In the genomic region with DNA sequence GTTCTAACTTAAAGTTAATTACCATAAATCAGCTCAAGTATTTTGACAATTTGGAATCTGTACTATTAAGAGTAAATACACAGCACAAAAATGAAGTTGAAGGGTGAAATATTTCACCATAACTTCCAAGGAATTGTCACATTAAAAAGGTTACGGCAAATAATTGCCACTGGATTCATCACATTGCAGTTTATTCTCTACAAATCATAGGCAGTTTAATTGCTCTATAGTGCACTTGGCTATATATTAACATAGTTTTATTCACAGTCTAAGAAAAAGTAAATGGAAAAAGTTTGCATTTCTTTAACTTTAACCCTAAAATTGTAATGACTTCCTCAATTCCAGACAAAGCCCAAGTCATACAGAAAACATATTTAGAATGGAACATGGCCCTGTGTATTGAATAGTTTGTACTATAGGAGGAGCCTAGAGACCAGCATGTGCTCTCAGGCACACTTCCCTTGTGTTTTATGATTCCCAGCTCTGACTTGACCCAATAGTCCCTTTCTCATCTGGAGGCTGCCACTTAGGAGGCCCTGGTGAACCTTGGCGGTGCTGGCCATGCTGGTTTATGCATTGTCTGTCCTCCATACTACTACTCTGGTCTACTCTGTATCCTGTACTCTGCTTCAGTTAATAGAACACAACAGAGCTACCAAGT, we compare ENCODE assay signal across 23 mouse cellular contexts.
DNase-seq lines count a peak whose midpoint lies in the region; ATAC-seq and TF ChIP-seq lines count a peak whose summit lies in the region.
"Had no signal": no experiment of that assay in that cellular context is flagged by ENCODE, and none has a peak within 500 bp of the region (broad histone marks: within the 10 kb centered on the region; RNA-seq: fewer than 3 reads in every experiment).

No protein-coding gene starts in this region.

- no peak for DNase-seq in embryonic facial prominence, embryonic 10.5 days (ENCODE audit: low spot score)
- no peak for DNase-seq in kidney, postnatal 36 days
- peak; percentile 87 for DNase-seq in kidney, postnatal 0 days (ENCODE audit: low spot score)
- no peak for DNase-seq in kidney, adult 11 months
- DNase-seq: adrenal gland, adult 8-10 months; adrenal gland, postnatal 14 days; adrenal gland, postnatal 36 days; B cell, adult 2 months; cerebellum, adult 11-12 months; cerebellum, adult 2 months; cerebellum, adult 9-10 months; cerebellum, postnatal 10 days; cerebellum, postnatal 25 days; forebrain, postnatal 0 days had no signal

- WGBS in embryonic facial prominence, embryonic 13.5 days, result 91% methylated on average over 2 of the region's 2 CpGs
- 94% methylated on average over 2 of the region's 2 CpGs for WGBS in embryonic facial prominence, embryonic 10.5 days
- 69% methylated on average over 2 of the region's 2 CpGs for WGBS in kidney, embryonic 15.5 days
- WGBS in kidney, postnatal 0 days, result 72% methylated on average over 2 of the region's 2 CpGs

- no peaks in the 10 kb centered on the region for H3K9me3 ChIP-seq in embryonic facial prominence, embryonic 13.5 days
- H3K9me3 ChIP-seq in embryonic facial prominence, embryonic 10.5 days, result no peaks in the 10 kb centered on the region
- H3K9me3 ChIP-seq in kidney, embryonic 15.5 days (replicated peaks), result no peaks in the 10 kb centered on the region
- no peaks in the 10 kb centered on the region for H3K9me3 ChIP-seq in kidney, postnatal 0 days (replicated peaks; ENCODE audit: low read length)
- H3K9me3 ChIP-seq: forebrain, embryonic 13.5 days; forebrain, embryonic 15.5 days; G1E had no signal

- ATAC-seq in embryonic facial prominence, embryonic 13.5 days (ENCODE audit: insufficient number of reproducible peaks, insufficient read depth, low FRiP score, low TSS enrichment, low read depth), result no peak
- peak; percentile 49; the same call in 1 of the 2 replicates for ATAC-seq in kidney, embryonic 15.5 days (replicated peaks; ENCODE audit: low FRiP score)
- 0 out of 2 replicates have a peak, but pooled peaks have one; percentile 10 for ATAC-seq in kidney, postnatal 0 days (replicated peaks; ENCODE audit: low FRiP score, low read depth)
- ATAC-seq: activated CD4-positive, CD25-positive, alpha-beta regulatory T cell, adult 4 months; CD4-positive, CD25-positive, alpha-beta regulatory T cell, adult 4 months; forebrain, embryonic 13.5 days; forebrain, embryonic 15.5 days; forebrain, postnatal 0 days; Patski had no signal

- no peaks in the 10 kb centered on the region for H3K27me3 ChIP-seq in embryonic facial prominence, embryonic 13.5 days
- H3K27me3 ChIP-seq in embryonic facial prominence, embryonic 10.5 days (replicated peaks; ENCODE audit: low read depth, poor library complexity, severe bottlenecking), result no peaks in the 10 kb centered on the region
- H3K27me3 ChIP-seq in kidney, embryonic 15.5 days, result no peaks in the 10 kb centered on the region
- H3K27me3 ChIP-seq in kidney, postnatal 0 days (ENCODE audit: insufficient read depth, low read length), result no peaks in the 10 kb centered on the region
- H3K27me3 ChIP-seq: CH12.LX; forebrain, embryonic 13.5 days; forebrain, embryonic 15.5 days had no signal

- H3K4me1 ChIP-seq in embryonic facial prominence, embryonic 13.5 days, result peaks cover 4% of the 10 kb centered on the region; the same call in 1 of the 2 replicates
- H3K4me1 ChIP-seq in embryonic facial prominence, embryonic 10.5 days, result peaks cover 8% of the 10 kb centered on the region
- H3K4me1 ChIP-seq in kidney, embryonic 15.5 days, result peaks cover 11% of the 10 kb centered on the region
- no peaks in the 10 kb centered on the region for H3K4me1 ChIP-seq in kidney, postnatal 0 days (replicated peaks; ENCODE audit: insufficient read depth, low read length)

- peak; percentile 9; the same call in 1 of the 2 replicates for TF ChIP-seq CTCF in kidney, postnatal 0 days (IDR thresholded peaks at IDR 0.05; ENCODE audit: low read depth)

- H3K9ac ChIP-seq in embryonic facial prominence, embryonic 13.5 days, result no peak overlapping the region
- no peak overlapping the region for H3K9ac ChIP-seq in kidney, embryonic 15.5 days
- no peak overlapping the region for H3K9ac ChIP-seq in kidney, postnatal 0 days (ENCODE audit: low read depth, low read length)
- H3K9ac ChIP-seq: forebrain, embryonic 13.5 days; forebrain, embryonic 15.5 days; forebrain, postnatal 0 days had no signal

- peak overlapping the region; percentile 58 for H3K27ac ChIP-seq in embryonic facial prominence, embryonic 13.5 days
- H3K27ac ChIP-seq in embryonic facial prominence, embryonic 10.5 days (replicated peaks), result no peak overlapping the region
- H3K27ac ChIP-seq in kidney, embryonic 15.5 days, result peak overlapping the region; percentile 88
- H3K27ac ChIP-seq in kidney, postnatal 0 days, result peak overlapping the region; percentile 63
- H3K27ac ChIP-seq: forebrain, embryonic 13.5 days; forebrain, embryonic 15.5 days had no signal

- no peaks in the 10 kb centered on the region for H3K36me3 ChIP-seq in embryonic facial prominence, embryonic 13.5 days
- no peaks in the 10 kb centered on the region for H3K36me3 ChIP-seq in embryonic facial prominence, embryonic 10.5 days (replicated peaks)
- H3K36me3 ChIP-seq in kidney, embryonic 15.5 days, result no peaks in the 10 kb centered on the region
- H3K36me3 ChIP-seq in kidney, postnatal 0 days (ENCODE audit: insufficient read depth, low read length), result no peaks in the 10 kb centered on the region
- H3K36me3 ChIP-seq: forebrain, embryonic 15.5 days; G1E had no signal

- no peak overlapping the region for H3K4me2 ChIP-seq in embryonic facial prominence, embryonic 13.5 days
- H3K4me2 ChIP-seq in kidney, embryonic 15.5 days, result no peak overlapping the region
- H3K4me2 ChIP-seq in kidney, postnatal 0 days (ENCODE audit: low read length), result no peak overlapping the region
- H3K4me2 ChIP-seq: forebrain, embryonic 13.5 days; forebrain, embryonic 15.5 days had no signal

- no peak overlapping the region for H3K4me3 ChIP-seq in embryonic facial prominence, embryonic 13.5 days
- no peak overlapping the region for H3K4me3 ChIP-seq in embryonic facial prominence, embryonic 10.5 days
- no peak overlapping the region for H3K4me3 ChIP-seq in kidney, embryonic 15.5 days (replicated peaks)
- H3K4me3 ChIP-seq in kidney, postnatal 0 days (replicated peaks; ENCODE audit: low read depth, low read length), result no peak overlapping the region
- H3K4me3 ChIP-seq: forebrain, embryonic 13.5 days; forebrain, embryonic 15.5 days had no signal
